Mouse (Mus musculus): Measurements from ENCODE around the gene Defb15.
"Not testable (repeated sequence)": the region's sequence is repeated elsewhere in the genome, so short reads cannot be mapped to it uniquely, and the experiment has no call there.

The Defb15 gene

GRCm38 (mm10) chr8:21932610-21933009, at the start of gene Defb15:
Defb15 (minus strand) TSS chr8:21932710.
- no peak for DNase-seq (ENCODE audit: low read depth in 2 of 2, low spot score in 2 of 2)

- DNase-seq (ENCODE audit: low read depth in 2 of 2, low spot score in 2 of 2), result no peak
Measured at GRCm38 (mm10) chr8:21981664-21982337, 49.3 kb upstream of the Defb15 start.

GRCm38 (mm10) chr8:21978193-21978592, 45.7 kb upstream of the Defb15 start:
- no peak for DNase-seq (ENCODE audit: low read depth in 2 of 2, low spot score in 2 of 2)

- no peak for DNase-seq (ENCODE audit: low read depth in 2 of 2, low spot score in 2 of 2)
Measured at GRCm38 (mm10) chr8:21969475-21969874, 37.0 kb upstream of the Defb15 start, which contains the start of gene Ccdc70. Ccdc70 (plus strand) TSS chr8:21969775.

DNA sequence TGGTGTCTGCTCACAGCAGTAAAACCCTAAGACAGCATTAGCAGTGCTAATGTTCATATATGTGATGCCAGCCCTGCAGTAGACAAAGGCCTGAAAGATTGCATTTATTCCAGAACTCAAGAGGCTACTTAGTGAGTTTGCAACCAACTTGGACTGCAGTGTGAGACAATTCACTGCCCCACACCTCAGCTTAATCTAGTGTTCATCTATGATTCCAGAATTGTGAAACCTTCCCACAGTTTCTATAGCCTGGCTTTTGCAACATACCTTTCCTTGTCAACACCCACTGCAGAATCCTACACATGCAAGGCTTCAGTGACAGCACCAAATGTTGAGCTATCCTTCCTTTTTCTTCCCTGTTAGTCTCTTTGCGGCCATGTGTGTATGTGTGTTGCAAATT, 34.1 kb upstream of the Defb15 start:
- DNase-seq (ENCODE audit: low read depth in 2 of 2, low spot score in 2 of 2), result no peak

DNA sequence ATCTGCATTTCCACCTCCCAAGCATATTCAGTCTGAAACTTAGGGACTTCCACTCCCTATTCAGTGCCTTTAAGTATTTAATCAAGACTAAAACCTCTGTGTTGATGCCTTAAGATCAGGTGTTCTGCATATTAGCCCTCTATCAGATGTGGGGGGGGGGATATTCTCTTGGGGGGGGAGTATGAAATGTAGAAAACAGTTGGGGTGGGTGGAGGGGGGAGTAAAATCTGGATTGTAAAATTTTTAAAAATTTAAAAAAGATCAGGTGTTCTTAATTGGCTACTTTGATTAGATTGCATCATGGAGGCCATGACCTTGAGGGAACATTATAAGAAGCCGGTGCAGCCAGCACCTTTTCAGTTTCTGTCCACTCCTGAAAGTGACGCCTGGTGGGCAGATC, 25.9 kb upstream of the Defb15 start, which contains the start of gene Fam90a1a:
Gene Fam90a1a, plus strand, starts transcription at position 301 of the 400 bp plus-strand sequence.
- DNase-seq (ENCODE audit: low read depth in 2 of 2, low spot score in 2 of 2), result no peak

GRCm38 (mm10) chr8:21956336-21956735, 23.8 kb upstream of the Defb15 start:
- no peak for DNase-seq (ENCODE audit: low read depth in 2 of 2, low spot score in 2 of 2)

DNA sequence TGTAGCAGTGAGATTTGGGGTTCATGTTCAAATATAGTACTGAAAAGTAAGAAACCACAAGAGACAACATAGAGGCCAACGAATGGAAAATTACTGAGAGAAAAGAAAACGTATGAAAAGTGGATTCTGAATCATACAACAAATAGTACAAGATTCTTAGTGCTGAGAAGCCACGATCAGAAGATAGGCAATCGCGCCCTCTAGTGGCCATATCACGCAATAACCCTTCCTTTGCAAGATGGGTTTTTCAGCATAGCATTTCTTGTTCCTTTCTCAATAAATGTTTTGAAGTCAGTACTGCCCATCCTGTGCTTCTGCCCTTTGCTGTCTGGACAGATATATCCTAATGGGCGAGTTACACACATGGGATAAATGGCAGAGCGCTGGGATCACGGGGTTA, 22.8 kb upstream of the Defb15 start:
- peak in 1 of 2 experiments; percentile 0 for DNase-seq (ENCODE audit: low read depth in 2 of 2, low spot score in 2 of 2)

- no peak for DNase-seq (ENCODE audit: low read depth in 2 of 2, low spot score in 2 of 2)
Measured at GRCm38 (mm10) chr8:21947311-21948017, 15.0 kb upstream of the Defb15 start.

GRCm38 (mm10) chr8:21946462-21946861, 14.0 kb upstream of the Defb15 start, which contains the start of gene Defb13:
Defb13 (plus strand) TSS chr8:21946762.
- no peak for DNase-seq (ENCODE audit: low read depth in 2 of 2, low spot score in 2 of 2)

GRCm38 (mm10) chr8:21938052-21938451, 5.5 kb upstream of the Defb15 start, which contains the start of gene Defb35:
Defb35 (plus strand) TSS chr8:21938352.
- not testable (repeated sequence) for DNase-seq (ENCODE audit: low read depth in 2 of 2, low spot score in 2 of 2)

- not testable (repeated sequence) for DNase-seq (ENCODE audit: low read depth in 2 of 2, low spot score in 2 of 2)
Measured at GRCm38 (mm10) chr8:21930754-21931153, 1.8 kb downstream of the Defb15 start.

GRCm38 (mm10) chr8:21915625-21916024, 16.9 kb downstream of the Defb15 start:
- no peak for DNase-seq (ENCODE audit: low read depth in 2 of 2, low spot score in 2 of 2)

- DNase-seq (ENCODE audit: low read depth in 2 of 2, low spot score in 2 of 2), result no peak
Measured at GRCm38 (mm10) chr8:21912554-21912953, 20.0 kb downstream of the Defb15 start.

GRCm38 (mm10) chr8:21911931-21912330, 20.6 kb downstream of the Defb15 start:
- DNase-seq (ENCODE audit: low read depth in 2 of 2, low spot score in 2 of 2), result no peak

GRCm38 (mm10) chr8:21906290-21906689, 26.2 kb downstream of the Defb15 start, which contains the start of gene Defb11:
Defb11 (minus strand) TSS chr8:21906412.
- DNase-seq (ENCODE audit: low read depth in 2 of 2, low spot score in 2 of 2), result not testable (repeated sequence)

DNA sequence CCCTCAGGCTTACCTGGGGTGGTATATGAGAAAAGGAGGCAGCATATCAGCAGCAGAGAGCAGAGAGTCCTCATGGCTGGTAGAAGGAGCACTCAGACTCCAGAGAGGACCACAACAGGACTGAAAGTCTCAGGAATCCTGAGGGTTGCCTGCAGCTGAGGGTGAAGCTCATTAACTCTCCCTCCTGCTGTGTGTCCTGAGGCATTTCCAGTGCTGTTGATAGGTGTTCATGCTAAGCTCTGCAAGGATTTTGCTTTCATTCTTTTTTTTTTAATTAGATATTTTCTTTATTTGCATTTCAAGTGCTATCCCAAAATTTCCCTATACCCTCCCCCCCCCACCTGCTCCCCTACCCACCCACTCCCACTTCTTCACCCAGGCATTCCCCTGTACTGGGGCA, 47.2 kb downstream of the Defb15 start, which contains the start of gene Defb9:
Gene Defb9, minus strand, starts transcription at position 101 of the 400 bp plus-strand sequence.
- DNase-seq (ENCODE audit: low read depth in 2 of 2, low spot score in 2 of 2), result not testable (repeated sequence)

All from CD8-positive naive resting alpha-beta T cell, adult 2 months (primary cell).